Mouse (Mus musculus): ENCODE data around the gene Psmd13.

DNA sequence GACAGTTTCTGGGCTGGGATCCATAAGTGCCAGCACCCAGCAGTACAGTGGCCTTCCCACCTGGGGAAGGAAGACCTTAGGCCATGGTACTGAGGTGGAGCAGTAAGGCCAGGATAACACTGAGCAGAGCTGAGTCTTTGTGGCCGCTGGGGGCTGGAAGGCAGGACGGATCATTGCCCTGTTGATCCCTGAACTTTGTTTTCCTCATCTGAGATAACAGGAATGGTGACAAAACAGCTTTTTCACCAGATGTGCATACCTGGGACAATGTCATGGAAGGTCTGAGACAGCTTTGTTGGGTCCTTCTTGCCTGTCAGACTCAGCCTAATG lies 46.0 kb upstream of the Psmd13 start:
- TF ChIP-seq POLR2A (IDR thresholded peaks at IDR 0.05; ENCODE audit: borderline replicate concordance, extremely low read depth, low read depth, low read length) (no peak), CTCF (IDR thresholded peaks at IDR 0.05; ENCODE audit: insufficient read depth, low read length) (no peak)
